Mouse (Mus musculus) neural tube, embryonic 15.5 days (tissue): Measurements from ENCODE around the gene Plekha6. TPM values are rescaled to one million over a fixed set of nuclear protein-coding genes. Genes with fewer than 3 reads are reported as not detected.
A peak's percentile ranks its signal among the peaks of the same experiment; 100 is the strongest.

Experiments used
- ATAC-seq: fragments of 200-750 bp; cut with Nextera tagmentation; 2 replicates; pipeline ENCODE4 v1.8.0; 2017; ENCODE audit warnings: mild to moderate bottlenecking, moderate TSS enrichment, moderate library complexity; ENCODE audit not compliant: low FRiP score
- H3K27ac ChIP-seq: fragments of 300-500 bp; sonication (generic); replicated peaks from 2 replicates; pipeline ENCODE4 v1.5.1; 2015; ENCODE audit warnings: mild to moderate bottlenecking, inconsistent platforms
- H3K27me3 ChIP-seq: fragments of 300-500 bp; sonication (generic); replicated peaks from 2 replicates; pipeline ENCODE4 v1.6.1; 2015; ENCODE audit warnings: inconsistent platforms
- H3K36me3 ChIP-seq: fragments of 300-500 bp; sonication (generic); 2 replicates; pipeline ENCODE4 v1.6.1; 2015; ENCODE audit warnings: inconsistent platforms
- H3K4me1 ChIP-seq: fragments of 300-500 bp; sonication (generic); 2 replicates; pipeline ENCODE4 v1.6.1; 2015; ENCODE audit warnings: inconsistent platforms
- H3K4me2 ChIP-seq: fragments of 300-500 bp; sonication (generic); 2 replicates; pipeline ENCODE4 v1.6.1; 2015; ENCODE audit warnings: inconsistent platforms, mild to moderate bottlenecking, moderate library complexity
- H3K4me3 ChIP-seq: fragments of 300-500 bp; sonication (generic); replicated peaks from 2 replicates; pipeline ENCODE4 v1.5.1; 2015; ENCODE audit warnings: mild to moderate bottlenecking, inconsistent platforms
- H3K9ac ChIP-seq: fragments of 300-500 bp; sonication (generic); replicated peaks from 2 replicates; pipeline ENCODE4 v1.6.1; 2015; ENCODE audit warnings: mild to moderate bottlenecking, inconsistent platforms
- H3K9me3 ChIP-seq: fragments of 300-500 bp; sonication (generic); replicated peaks from 2 replicates; pipeline ENCODE4 v1.6.1; 2016; ENCODE audit warnings: inconsistent platforms
- WGBS: fragments of 180-500 bp; shearing (Covaris S2); methylation state at CpG from one replicate; pipeline ENCODE4 v1.1.7; 2015; ENCODE audit warnings: mixed read lengths; 5-methylcytosine and 5-hydroxymethylcytosine counted together
- polyA plus RNA-seq: library from polyadenylated mRNA; unstranded; fragments of >200 nt; fragmentation: Nextera tagmentation; extraction: Ambion mirVana; gene quantifications from 2 replicates; pipeline ENCODE4 v1.2.1, GENCODE M21; 2015

Gene Plekha6
- polyA plus RNA-seq, 1 experiment from 2014 or later = 20.5 TPM

DNA sequence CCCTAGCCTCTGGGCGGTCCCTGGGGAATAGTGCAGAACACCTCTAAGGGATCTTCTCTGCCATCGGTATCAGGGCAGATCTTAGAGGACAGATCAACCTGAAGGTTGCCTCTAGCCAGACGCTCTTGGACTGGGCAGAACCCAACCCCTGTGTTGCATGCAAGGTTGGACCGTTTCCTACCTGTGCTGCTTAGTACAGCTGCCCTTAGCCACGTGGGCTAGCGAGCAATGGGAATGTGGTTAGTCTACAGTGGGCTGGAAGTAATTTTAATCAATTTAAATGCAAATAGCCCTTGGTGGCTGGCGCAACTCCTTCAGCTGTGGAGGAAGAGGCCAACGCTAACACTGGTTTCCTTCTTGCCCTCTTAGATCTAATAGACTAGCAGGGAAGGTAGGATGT, 6.2 kb downstream of the Plekha6 start:
- no peaks in the 10 kb centered on the region for H3K36me3 ChIP-seq
- peaks cover 14% of the 10 kb centered on the region for H3K27me3 ChIP-seq
- no peak for ATAC-seq
- H3K4me2 ChIP-seq = no peak overlapping the region
- no peak overlapping the region for H3K9ac ChIP-seq
- peaks cover 15% of the 10 kb centered on the region for H3K4me1 ChIP-seq
- 64% methylated on average over 8 of the region's 8 CpGs for WGBS
- no peaks in the 10 kb centered on the region for H3K9me3 ChIP-seq
- no peak overlapping the region for H3K4me3 ChIP-seq
- H3K27ac ChIP-seq = no peak overlapping the region

DNA sequence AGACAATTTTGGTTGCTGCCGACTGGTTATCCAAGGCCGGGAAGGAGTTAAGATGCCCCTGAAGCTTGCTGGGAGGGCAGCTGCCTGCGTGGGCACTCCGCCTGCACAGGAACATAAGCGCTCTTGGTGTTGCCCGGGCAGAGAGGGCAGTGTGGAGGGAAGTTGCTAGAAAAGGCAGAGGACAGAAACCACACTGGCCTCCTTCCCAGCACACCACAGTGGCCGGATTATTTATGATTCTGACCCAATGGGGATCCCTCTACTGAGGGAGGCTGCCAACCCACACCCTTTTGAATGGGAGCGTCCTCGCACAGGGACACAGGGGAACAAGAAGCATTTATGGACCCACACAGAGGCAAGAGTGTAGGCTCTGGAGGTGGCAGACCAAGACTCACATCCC, 7.3 kb downstream of the Plekha6 start:
- no peak overlapping the region for H3K4me3 ChIP-seq
- H3K9me3 ChIP-seq = no peaks in the 10 kb centered on the region
- H3K27me3 ChIP-seq = peaks cover 13% of the 10 kb centered on the region
- H3K27ac ChIP-seq = no peak overlapping the region
- H3K4me2 ChIP-seq = no peak overlapping the region
- H3K36me3 ChIP-seq = no peaks in the 10 kb centered on the region
- peak; percentile 60; the same call in 1 of the 2 replicates for ATAC-seq
- no peak overlapping the region for H3K9ac ChIP-seq
- 74% methylated on average over 9 of the region's 9 CpGs for WGBS
- H3K4me1 ChIP-seq = peaks cover 15% of the 10 kb centered on the region

- 83% methylated on average over 6 of the region's 6 CpGs for WGBS
- Histone ChIP-seq H3K27ac (no peak overlapping the region), H3K4me3 (no peak overlapping the region), H3K9ac (no peak overlapping the region), H3K36me3 (no peaks in the 10 kb centered on the region), H3K4me1 (peaks cover 27% of the 10 kb centered on the region), H3K4me2 (no peak overlapping the region), H3K27me3 (peaks cover 6% of the 10 kb centered on the region; the same call in 1 of the 2 replicates), H3K9me3 (no peaks in the 10 kb centered on the region)
- no peak for ATAC-seq
These were observed 11.1 kb downstream of the Plekha6 start for GRCm38 (mm10) chr1:133175150-133175549.

- no peak for ATAC-seq
- H3K36me3 ChIP-seq = no peaks in the 10 kb centered on the region
- no peaks in the 10 kb centered on the region for H3K9me3 ChIP-seq
- no peak overlapping the region for H3K9ac ChIP-seq
- peaks cover 22% of the 10 kb centered on the region for H3K4me1 ChIP-seq
- H3K27me3 ChIP-seq = no peaks in the 10 kb centered on the region
- no peak overlapping the region for H3K4me3 ChIP-seq
- 56% methylated on average over 8 of the region's 8 CpGs for WGBS
- H3K4me2 ChIP-seq = no peak overlapping the region
- no peak overlapping the region; the same call in 1 of the 2 replicates for H3K27ac ChIP-seq
These were observed 13.6 kb downstream of the Plekha6 start for GRCm38 (mm10) chr1:133177480-133178172.

DNA sequence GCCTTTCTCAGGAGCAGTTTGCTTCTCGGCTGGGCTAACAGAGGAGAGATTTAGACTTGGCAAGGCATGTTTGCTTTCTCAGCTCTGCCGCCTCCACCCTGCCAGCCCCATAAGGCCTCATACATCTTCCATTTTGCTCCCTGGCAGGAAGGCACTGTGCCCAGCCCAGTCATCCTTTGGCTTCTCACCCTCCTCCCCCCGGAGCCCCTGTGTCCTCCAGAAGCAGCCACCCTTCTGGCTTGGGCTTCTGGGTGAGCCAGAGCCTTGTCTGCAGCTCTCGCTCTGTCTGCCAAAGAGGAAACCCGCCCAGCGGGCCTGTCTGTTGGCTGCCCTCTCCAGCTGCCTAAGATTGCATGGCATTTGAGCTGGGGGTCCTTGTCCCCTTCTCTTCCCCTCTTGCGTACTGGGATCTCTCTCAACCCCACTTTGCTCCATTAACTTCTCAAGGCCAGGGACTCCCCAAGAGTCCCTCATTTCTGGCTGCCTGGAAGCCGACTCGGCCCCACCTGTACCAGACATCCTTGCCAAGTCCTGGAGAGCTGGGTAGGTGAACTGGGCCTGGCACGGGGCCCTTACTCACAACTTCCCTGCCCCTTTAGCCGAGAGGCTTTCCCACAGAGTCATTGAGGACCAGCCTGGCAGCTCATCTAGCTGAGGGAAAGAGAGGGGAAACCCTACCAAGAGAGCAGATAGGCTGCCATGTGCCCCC, 14.9 kb downstream of the Plekha6 start:
- H3K27me3 ChIP-seq = no peaks in the 10 kb centered on the region
- 65% methylated on average over 11 of the region's 11 CpGs for WGBS
- H3K4me2 ChIP-seq = no peak overlapping the region
- no peak for ATAC-seq
- no peak overlapping the region for H3K9ac ChIP-seq
- H3K9me3 ChIP-seq = no peaks in the 10 kb centered on the region
- no peaks in the 10 kb centered on the region for H3K36me3 ChIP-seq
- peak overlapping the region; percentile 58 for H3K27ac ChIP-seq
- no peak overlapping the region for H3K4me3 ChIP-seq
- H3K4me1 ChIP-seq = peaks cover 32% of the 10 kb centered on the region

DNA sequence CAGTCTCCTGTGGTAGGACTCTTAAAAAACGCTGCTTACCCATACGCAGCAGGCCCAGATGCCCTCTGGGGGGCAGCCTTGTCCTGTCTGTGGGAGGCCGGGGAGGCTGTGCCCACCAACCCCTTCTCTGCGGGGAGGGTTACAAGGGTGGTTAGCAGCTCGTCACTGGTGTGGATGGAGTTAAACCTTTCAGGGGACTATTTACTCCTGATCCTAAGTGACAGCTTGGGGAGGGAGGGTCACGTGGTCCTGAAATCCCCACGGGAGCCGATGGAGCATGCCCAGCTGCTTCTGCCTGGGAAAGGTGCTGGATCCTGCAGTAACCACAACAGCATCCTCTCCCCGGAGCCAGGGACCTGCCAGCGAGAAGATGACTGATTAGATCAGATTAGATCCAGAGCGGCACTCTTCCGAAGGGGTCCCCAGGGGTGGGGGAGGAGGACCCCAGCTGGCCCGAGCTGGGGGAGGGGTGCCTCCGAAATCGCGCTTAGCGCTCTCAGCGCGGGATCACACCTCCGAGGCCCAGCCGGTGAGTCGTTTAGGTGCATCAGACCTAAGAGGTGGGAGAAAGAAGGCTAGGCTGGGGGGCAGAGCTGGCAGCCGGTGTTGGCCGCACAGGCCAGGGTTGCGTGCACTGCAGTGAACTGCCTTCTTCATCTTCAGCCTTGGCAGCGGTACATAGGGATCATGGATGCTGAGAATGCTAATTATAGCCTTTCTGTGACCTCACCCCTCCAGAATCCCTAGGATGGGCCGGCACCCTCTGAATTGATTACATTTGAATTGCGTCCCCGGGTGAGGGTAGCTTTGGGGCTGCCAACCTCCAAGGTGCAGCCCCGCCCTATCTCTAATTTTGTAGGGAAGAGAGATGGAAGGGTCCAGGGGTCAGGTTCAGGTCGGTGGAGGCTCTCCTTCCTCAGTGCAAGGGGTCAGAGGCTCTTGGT, 17.3 kb downstream of the Plekha6 start:
- peak overlapping the region; percentile 78 for H3K4me2 ChIP-seq
- WGBS = 2% methylated on average over 31 of the region's 31 CpGs
- peak overlapping the region; percentile 64 for H3K4me3 ChIP-seq
- H3K27ac ChIP-seq = peak overlapping the region; percentile 92
- H3K9me3 ChIP-seq = no peaks in the 10 kb centered on the region
- H3K9ac ChIP-seq = peak overlapping the region; percentile 75
- no peaks in the 10 kb centered on the region for H3K36me3 ChIP-seq
- peak; percentile 84 for ATAC-seq
- H3K27me3 ChIP-seq = no peaks in the 10 kb centered on the region
- H3K4me1 ChIP-seq = peaks cover 40% of the 10 kb centered on the region

DNA sequence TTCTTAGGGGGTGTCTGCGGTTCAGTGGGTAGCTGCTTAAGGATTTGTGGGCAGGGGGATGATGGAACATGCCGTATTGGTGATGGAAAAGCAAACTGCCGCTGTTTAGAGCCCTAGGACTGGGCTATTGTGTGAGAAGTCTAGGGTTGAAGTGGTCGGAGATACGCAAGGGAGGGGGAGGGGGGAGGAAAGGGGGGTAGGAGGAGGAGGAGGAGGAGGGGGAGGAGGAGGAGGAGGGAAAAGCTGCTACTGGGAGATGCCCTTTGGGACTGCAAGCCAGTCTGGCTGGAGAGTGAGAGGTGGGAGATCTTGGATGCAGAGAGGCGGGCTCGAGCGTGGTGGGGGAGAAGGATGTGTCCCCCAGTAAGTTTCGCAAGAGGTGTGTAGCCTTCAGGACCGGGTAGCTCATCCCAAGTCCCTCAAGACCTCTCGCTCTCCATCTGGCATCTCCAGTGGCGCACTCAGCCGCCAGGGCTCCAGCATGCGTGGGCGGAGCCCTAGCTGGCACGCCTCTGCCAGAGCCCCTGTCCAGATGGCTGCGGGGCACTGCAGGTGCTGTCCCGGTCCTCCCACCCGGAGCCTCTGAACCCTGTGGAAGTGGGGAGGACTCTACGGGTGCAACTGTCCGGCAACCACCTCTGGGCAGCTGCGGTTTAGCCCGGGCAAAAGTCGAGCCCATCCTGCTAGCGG, 18.2 kb downstream of the Plekha6 start:
- peak overlapping the region; percentile 64 for H3K4me3 ChIP-seq
- H3K27ac ChIP-seq = peak overlapping the region; percentile 92
- H3K36me3 ChIP-seq = no peaks in the 10 kb centered on the region
- no peaks in the 10 kb centered on the region for H3K9me3 ChIP-seq
- 0% methylated on average over 23 of the region's 25 CpGs for WGBS
- peak overlapping the region; percentile 78 for H3K4me2 ChIP-seq
- peak; percentile 58 for ATAC-seq
- no peaks in the 10 kb centered on the region for H3K27me3 ChIP-seq
- peaks cover 43% of the 10 kb centered on the region for H3K4me1 ChIP-seq
- H3K9ac ChIP-seq = peak overlapping the region; percentile 75

DNA sequence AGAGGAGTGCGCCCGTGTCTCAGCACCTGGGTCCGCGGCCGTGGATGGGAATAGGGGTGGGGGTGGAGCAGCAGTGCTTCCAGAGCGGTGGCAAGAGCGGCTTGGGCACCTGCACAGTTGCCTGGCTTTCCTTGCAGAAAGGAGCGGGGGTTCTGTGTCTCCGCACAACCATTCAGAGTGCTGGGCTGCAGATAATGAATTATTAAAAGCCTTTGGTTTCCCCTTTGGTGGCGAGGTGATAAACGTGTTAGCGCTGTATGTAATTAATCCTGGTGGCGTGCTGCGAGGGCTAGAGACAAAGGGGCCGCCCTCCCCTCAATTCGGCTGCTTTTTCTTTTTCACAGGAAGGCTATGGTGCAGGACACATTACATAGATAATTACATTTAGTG, 18.7 kb downstream of the Plekha6 start:
- no peaks in the 10 kb centered on the region for H3K27me3 ChIP-seq
- H3K27ac ChIP-seq = peak overlapping the region; percentile 92
- 2% methylated on average over 16 of the region's 16 CpGs for WGBS
- no peaks in the 10 kb centered on the region for H3K9me3 ChIP-seq
- no peaks in the 10 kb centered on the region for H3K36me3 ChIP-seq
- H3K9ac ChIP-seq = peak overlapping the region; percentile 75
- peak overlapping the region; percentile 64 for H3K4me3 ChIP-seq
- peak overlapping the region; percentile 78 for H3K4me2 ChIP-seq
- ATAC-seq = peak; percentile 43
- peaks cover 45% of the 10 kb centered on the region for H3K4me1 ChIP-seq

GRCm38 (mm10) chr1:133183141-133183925, 19.3 kb downstream of the Plekha6 start:
- Histone ChIP-seq H3K9me3 (no peaks in the 10 kb centered on the region), H3K27ac (peak overlapping the region; percentile 92), H3K4me3 (peak overlapping the region; percentile 64), H3K4me2 (peak overlapping the region; percentile 78), H3K4me1 (peaks cover 45% of the 10 kb centered on the region), H3K36me3 (no peaks in the 10 kb centered on the region), H3K9ac (peak overlapping the region; percentile 75), H3K27me3 (no peaks in the 10 kb centered on the region)
- peak; percentile 23; the same call in 1 of the 2 replicates for ATAC-seq
- WGBS = 9% methylated on average over 15 of the region's 16 CpGs

GRCm38 (mm10) chr1:133187948-133188680, 24.1 kb downstream of the Plekha6 start:
- Histone ChIP-seq H3K4me1 (peaks cover 43% of the 10 kb centered on the region), H3K9ac (no peak overlapping the region)

More at GRCm38 (mm10) chr1:133187948-133188680, 24.1 kb downstream of the Plekha6 start:
- Histone ChIP-seq H3K4me2 (peak overlapping the region; percentile 7; the same call in 1 of the 2 replicates), H3K36me3 (0 out of 2 replicates have a peak, but pooled peaks cover 2% of the 10 kb centered on the region), H3K27me3 (no peaks in the 10 kb centered on the region), H3K9me3 (no peaks in the 10 kb centered on the region), H3K4me3 (no peak overlapping the region), H3K27ac (peak overlapping the region; percentile 77)
- ATAC-seq = peak; percentile 51; the same call in 1 of the 2 replicates
- WGBS = 8% methylated on average over 4 of the region's 4 CpGs
